Mouse (Mus musculus) urinary bladder, postnatal 0 days (tissue): ENCODE data around the gene Ophn1. TPM values are rescaled to one million over a fixed set of nuclear protein-coding genes. Genes with fewer than 3 reads are reported as not detected.

Experiments used
- microRNA-seq: library from miRNA; unstranded; fragments of <30 nt; microRNA quantifications from one replicate; pipeline ENCODE4, GENCODE M21; 2016
- polyA plus RNA-seq: library from polyadenylated mRNA; unstranded; fragments of >200 nt; fragmentation: Nextera tagmentation; extraction: Ambion mirVana; gene quantifications from 2 replicates; pipeline ENCODE4 v1.2.1, GENCODE M21; 2015

Gene Ophn1
- 10.8 and 11.4 TPM in 2 replicates for polyA plus RNA-seq

DNA sequence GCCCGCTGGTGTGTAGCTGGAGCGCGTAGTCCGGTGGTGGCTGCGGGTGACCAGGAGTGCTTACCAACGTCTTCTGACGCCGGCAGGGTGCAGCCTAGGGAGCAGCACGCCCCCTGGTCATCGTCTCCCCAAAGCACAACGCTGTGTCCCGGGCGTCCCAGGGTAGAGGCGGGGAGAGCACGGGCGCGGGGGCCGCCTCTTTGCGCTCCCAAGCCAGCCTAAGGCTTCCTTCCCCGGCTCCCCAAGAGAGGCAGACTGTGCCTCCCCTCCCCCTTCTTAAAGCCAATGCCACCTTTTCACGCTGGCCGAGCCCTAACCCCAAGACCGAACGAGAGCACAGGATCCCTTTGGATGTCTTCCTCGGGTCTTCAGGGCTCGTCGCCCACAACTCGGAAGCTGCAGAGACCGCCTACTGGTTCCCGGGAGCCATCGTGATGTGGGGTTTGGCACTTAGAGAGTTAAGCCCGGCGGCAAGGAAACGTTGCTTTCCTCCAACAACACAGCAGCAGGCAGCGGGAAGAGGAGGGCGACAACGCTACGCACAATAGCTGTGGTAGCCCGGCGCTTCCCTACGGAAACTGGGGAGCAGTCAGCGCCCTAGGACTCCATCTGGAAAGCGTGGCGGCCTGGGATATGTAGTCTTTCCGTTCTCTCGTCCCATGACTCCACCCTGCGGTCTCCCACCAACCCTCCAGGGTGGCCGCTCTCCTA lies at the start of gene Ophn1:
Ophn1 (minus strand) TSS at position 620 of the 711 bp plus-strand sequence.

DNA sequence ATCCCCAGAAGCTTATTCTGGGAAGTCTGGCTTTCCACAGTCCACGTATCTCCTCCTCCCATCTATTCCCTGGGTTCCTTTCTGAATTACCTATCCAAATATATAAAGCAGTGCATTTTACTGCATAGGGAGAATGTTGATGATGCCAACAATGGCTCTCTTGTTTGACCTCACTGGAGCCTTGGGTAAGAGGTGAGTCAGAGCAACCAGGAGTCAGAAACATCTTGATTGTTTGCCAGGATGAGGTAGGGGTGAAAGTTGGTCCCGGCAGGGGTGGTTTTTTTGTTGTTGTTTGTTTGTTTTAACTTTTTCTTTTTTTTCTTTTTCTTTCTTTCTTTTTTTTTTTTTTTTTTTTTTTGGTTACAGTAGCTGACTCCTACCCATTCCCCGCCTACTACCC lies 45.3 kb upstream of the Ophn1 start, which contains the start of gene Yipf6:
Yipf6 (plus strand) TSS at position 216 of the 400 bp plus-strand sequence.

Small RNA genes within 50 kb of the gene (microRNA-seq; reads per million reads assigned to microRNA genes)
- not detected for gene Gm27554

Other genes starting within 250 kb of the Ophn1 start
- 24.3 and 26.0 TPM in 2 replicates for gene Yipf6, start 45.3 kb upstream of the Ophn1 start, polyA plus RNA-seq
- 4.5 and 5.1 TPM in 2 replicates for gene Stard8, start 112.2 kb upstream of the Ophn1 start, polyA plus RNA-seq
- 18.5 and 18.6 TPM in 2 replicates for gene Efnb1, start 245.1 kb upstream of the Ophn1 start, polyA plus RNA-seq